Mouse (Mus musculus) Muller cell, postnatal 12 days (primary cell): ENCODE measurements around the gene Rgs7.

Experiments
- DNase-seq: peaks from one replicate; pipeline ENCODE4 v3.0.0-alpha.2; 2015; ENCODE audit errors: inconsistent ontology term

Rgs7 gene

GRCm38 (mm10) chr1:175028716-175029204 is 463.5 kb downstream of the Rgs7 start:
- no peak for DNase-seq

GRCm38 (mm10) chr1:175028267-175028666 is 464.0 kb downstream of the Rgs7 start:
- DNase-seq = no peak

- DNase-seq = no peak
These were observed 466.5 kb downstream of the Rgs7 start for GRCm38 (mm10) chr1:175025781-175026309.

- no peak for DNase-seq
These were observed 468.2 kb downstream of the Rgs7 start for GRCm38 (mm10) chr1:175024136-175024535.
